Mouse (Mus musculus) spleen, embryonic (tissue): ENCODE results near the gene Plekhb1.

Source experiments
- CTCF ChIA-PET: fragments of 350-600 bp; sonication (Branson Sonifier 250); formaldehyde crosslinking; loops from one replicate; lab custom pipeline; 2022; lab: Charles Lee

The Plekhb1 gene

DNA sequence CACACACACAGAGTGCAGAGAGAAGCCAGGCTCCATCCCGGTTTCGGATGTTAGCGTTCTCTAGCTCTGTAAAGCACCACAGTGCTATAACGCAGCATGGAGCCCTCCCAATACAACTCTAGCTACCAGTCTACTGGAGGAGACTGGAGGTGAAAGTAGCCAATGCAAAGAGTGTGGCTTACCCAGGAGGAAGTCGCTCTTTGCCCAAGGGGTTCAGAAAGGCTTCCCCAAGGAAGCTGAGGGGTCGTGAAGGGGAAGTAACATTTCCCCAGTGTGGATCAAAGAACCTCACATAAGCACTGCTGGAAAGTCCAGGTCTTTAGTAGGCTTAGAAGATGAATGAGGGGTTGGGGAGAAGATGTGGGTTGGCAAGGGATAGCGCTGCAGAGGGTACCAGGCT, 950 bp downstream of the Plekhb1 start:
- CTCF ChIA-PET: interaction anchor here (0.6 kb wide), 1 partner anchor 10 kb away, joined by 3 read pairs; no protein-coding TSS in a partner anchor

DNA sequence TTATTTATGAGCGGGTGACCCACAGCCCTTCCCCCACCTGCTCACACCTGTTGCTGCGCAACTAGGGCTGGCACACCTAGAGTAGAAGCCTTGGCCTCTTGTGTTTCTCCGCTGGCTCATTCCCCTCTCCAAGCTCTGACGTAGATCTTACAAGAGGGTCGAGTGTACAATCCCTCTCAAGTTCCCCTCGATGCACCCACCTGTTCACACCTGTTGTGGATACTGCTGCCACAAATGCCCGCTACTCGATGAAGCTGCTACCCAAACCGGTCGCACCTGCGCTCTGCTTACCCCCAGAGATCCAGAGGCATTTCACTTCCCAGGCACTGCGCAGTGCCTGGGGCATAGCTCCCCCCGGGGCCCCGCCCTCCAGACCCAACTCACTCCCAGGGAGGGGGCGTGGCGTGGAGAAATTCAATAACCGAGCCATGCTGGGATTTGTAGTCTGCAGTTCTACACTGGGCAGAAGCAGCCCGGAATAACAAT, 4.1 kb downstream of the Plekhb1 start:
- CTCF ChIA-PET: no interaction called here

DNA sequence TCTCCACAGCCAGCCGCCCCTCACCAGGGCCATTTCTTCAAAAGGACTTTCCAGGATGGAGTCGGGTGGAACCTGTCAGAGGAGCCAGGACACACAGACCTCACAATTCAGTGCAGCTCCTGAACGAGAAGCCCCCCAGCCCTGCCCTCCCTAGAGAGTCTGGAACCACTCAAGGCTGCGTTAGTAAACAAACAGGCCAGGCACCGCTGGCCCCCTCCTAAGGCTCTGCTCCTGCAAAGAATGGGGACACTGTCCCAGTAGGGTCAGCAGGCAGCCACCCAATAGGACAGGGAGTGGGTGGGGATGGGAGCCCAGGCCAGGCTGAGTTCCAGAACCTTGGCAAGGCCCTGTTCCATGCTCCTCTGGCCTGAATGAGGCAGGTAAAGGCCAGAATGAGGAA, 5.5 kb downstream of the Plekhb1 start:
- CTCF ChIA-PET: no interaction called here

DNA sequence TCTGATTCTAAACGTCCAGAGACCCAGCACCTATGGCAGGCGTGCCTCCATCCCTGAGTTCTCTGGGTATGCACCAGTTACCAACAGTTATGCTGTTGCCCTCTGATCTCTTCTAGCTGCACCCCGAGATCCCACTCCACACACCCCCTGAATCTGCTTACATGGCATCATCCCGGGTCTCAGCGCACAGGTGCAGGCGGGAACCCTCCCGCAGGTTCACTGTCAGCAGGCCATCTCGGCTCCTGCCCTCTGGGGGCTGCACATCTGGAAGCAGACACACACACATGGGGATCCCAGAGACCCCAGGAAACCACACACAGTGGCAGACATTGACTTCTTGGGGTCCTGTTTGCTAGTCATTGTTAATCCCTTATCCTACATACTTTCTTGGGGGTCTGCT, 7.8 kb downstream of the Plekhb1 start:
- CTCF ChIA-PET: no interaction called here

DNA sequence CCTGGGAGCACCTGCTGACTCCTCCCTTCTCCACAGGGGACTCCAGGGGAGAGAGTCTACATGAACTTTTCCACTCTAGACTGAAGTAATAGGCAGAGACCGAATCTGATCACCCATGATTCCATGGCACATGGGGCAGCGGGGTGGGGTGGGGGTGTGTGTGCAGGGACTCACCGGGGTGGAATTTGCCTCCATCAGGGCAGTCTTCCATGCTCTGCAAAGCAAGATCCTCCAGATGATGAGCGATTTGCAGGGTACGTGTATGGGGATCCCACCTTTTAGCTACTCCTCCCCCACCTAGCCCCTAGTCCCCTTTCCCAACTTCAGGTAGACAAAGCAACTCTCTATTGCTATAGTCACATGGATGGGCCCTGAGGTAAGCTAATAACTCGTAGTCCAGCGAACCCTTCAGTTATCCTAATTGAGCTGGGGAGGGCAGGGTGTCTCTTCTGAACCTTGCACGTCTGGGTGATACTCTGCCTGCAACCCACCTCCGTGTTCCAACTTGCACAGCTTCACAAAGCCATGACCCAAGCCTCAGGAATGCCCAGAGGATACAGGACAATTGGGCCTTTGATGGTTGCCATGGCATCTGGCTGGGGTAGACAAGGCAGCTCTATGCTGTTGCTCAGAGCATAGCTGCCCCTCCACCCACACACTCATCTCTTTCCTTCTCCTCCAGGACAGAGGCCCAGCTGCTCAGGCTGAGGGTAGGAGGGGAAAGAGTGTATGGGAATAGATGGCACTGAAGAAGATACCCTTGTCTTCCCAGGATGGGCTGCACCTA, 8.5 kb downstream of the Plekhb1 start:
- CTCF ChIA-PET: no interaction called here

DNA sequence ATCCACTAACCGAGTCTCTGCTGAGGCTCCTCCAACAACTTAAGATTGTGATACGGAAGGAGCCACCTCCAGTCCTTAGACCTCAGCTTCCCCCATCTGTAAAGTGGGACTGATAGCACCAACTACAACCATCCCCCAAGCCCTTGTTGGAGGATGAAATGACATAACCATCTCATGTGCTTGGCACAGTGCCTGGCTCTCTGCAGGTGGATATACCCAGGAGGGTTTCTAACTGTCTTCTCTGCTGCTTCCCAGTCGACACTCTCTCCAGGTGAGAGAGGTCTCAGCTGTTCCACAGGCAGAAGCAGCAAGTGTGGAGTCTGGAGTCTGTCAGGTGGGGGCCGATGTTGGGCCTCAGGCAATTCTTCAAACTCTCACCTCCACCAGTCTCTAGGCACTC, 11.2 kb downstream of the Plekhb1 start:
- CTCF ChIA-PET: no interaction called here

DNA sequence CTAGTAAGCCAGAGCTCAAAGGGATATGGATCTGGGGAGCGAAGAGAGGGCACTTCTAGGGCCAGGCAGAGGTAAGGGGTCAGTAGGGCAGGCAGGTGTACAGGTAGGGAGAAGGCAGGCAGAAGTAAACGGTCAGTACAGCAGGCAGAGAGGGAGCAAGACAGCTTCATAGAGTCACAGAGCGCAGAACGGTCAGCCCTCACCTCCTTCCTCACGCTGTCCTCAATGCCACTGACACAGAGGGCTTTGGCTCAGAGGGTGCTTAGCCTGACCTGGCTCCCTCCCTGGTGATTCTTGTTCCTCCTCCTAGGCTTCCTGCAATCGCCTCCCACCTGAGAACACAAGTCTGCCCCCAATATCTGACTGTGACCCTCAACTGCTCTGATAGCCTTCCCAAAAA, 11.8 kb downstream of the Plekhb1 start:
- CTCF ChIA-PET: no interaction called here

DNA sequence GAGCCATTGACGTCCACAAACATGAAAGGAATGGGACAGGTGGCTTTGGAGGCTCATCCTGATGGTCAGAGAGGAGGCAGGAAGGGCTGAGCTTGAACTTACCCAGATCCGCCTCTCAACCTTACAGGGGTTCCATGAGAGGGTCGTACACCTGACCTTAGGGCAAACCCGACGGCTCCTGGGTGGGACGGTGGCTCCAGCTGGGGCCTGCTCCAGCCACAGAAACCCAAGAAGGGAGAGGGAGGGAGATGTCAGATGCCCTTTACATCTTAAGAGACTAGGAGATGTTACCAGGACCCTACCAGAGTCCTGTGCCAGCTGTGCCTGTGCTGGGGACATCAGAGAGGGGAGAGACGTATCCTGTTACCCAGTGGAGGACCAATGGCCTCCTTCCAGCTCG, 12.4 kb downstream of the Plekhb1 start:
- CTCF ChIA-PET: no interaction called here

DNA sequence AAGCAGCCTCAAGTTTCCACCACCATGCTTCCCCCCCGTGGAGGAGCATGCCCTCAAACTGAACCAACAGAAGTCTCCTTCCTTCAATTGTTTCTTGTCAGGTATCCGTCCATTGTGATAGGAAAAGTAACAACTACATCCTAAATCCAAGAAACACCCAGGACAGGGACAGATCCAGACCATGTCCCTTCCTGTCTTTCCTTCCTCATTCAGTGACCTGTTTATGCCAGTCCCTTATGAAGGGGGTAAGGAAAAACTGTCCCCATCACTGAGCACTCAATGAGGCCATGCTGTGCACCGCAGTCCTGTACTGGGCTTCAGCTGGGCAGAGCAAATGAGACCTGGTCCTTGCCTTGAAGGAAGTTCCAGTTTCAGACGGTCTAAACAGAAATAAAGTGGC, 13.1 kb downstream of the Plekhb1 start:
- CTCF ChIA-PET: no interaction called here

DNA sequence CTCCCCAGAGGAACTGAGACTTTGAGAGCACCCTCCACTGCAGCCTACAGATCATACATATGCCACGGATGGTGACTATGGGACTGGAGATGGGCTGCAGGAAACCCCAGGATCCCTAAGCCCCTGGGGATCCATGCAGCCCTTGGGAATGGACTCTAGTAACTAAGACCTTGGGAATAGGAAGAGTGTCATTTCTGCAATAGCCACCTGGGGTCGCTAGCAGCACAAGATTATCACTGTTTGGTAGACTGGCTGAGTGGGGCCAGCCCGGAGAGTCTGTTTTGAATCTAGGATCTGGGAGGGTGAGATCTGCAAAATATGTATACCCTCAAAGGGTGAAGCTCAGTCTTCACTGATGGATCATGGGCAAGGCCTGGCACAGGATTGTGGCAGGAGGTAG, 17.1 kb downstream of the Plekhb1 start:
- CTCF ChIA-PET: interaction anchor here (1.3 kb wide), 1 partner anchor 20 kb away, joined by 3 read pairs; no protein-coding TSS in a partner anchor

DNA sequence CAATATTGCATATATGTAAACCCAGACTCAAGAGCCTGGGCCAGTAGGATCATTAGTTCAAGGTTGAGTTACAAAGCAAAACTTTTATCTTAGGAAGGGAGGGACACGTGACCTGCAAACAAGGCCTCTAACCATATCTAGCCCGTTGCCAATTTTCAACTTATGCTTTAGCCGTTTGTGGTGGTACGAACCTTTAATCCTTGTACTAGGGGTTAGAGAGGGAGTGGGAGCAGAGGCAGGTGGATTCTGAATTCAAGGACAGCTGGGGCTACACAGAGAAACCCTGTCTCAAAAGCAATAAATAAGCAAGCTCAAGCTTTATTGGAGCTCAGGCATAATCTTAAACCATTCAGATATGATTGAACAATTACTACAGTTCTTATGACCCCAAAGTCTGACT, 19.8 kb downstream of the Plekhb1 start:
- CTCF ChIA-PET: no interaction called here

DNA sequence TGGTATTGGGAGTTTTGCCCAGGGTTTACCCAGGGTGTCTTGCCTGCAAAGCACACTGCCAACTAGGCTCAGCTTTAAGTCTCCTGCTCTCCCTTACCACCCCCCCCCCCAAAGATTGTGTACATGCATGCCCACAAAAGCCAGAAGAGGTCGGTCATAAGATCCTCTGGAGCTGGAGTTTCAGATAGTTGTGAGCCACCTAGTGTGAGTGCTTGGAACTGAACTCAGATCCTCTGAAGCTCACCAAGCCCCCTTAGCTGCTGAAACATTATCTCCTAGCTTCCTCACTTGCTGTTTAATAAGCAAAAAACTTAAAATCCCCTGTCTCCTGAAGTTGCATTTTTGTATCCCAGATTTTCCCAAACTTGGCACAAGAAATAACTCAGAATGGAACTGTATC, 24.6 kb downstream of the Plekhb1 start:
- CTCF ChIA-PET: interaction anchor here (0.5 to 0.6 kb wide), 3 partner anchors 21 to 1197 kb away, joined by 4 to 5 read pairs (median 4); no protein-coding TSS in a partner anchor

DNA sequence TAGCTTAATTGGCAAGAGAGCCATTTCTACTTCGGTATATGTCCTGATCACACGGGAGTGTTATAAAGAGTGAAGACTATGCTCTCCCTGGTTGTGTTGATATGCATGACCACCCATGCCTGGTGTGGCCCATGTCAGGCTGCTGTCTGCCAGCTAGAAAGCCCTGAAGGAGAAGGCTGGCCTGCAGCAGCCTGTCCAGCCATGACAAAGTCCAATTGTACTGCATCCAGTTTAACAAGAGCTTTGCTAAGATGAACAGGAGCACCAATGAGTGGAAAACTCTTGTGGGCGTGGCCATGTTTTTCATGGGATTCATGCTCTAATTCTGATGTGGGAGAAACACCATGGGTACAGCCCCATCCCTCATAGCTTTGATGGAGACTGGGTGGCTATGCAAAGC, 37.7 kb downstream of the Plekhb1 start:
- CTCF ChIA-PET: no interaction called here

DNA sequence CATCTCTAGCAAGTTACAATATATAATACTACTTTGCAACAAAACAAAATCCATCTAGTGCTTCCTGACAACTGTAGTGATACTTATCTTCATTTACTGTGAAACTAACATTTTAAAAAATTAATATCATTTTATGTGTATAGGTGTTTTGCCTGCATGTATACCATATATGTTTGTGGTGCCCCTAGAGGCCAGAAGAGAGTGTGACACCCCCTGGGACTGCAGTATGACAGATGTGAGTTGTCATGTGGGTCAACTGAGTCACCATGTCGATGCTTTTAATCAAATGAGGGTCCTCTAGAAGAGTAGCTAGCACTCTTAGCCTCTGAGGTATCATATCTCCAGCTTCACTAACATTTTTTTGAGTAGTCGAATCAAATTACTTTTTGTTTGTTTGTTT, 39.9 kb downstream of the Plekhb1 start:
- CTCF ChIA-PET: interaction anchor here (0.6 kb wide), 1 partner anchor 137 kb away, joined by 7 read pairs; no protein-coding TSS in a partner anchor

DNA sequence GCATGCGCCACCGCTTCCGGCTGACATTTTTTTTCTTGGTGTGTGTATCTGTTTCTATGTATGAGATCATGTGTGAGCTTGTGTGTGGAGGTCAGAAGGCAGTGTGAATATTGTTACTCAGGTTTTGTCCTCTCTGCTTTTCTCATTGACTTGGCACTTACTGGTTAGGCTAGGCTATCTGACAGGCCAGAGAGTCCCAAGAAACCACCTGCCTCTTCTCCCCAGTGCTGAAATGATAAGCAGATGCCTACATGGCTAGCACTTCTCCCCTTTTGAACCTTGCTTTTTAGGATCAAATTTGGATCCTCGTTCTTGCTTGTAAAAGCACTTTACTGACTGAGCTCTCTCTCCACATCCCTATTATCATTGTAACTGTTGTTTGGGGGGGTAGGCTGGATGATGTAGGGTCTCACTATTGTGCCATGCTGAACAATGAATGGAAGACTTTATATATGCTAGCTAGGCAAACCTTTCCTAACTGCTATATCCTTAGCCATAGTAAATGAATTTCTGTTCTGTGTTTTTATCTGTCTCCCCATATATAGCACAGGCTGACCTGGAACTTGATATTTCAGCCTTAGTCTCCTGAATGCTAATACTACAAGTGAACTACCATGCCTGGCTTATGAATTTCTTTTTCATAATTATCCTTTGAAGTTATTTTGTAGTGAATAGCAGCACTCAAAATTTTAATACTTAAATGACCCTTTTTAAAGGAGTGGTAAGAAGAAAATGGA, 45.9 kb downstream of the Plekhb1 start:
- CTCF ChIA-PET: interaction anchor here (0.5 kb wide), 1 partner anchor 22 kb away, joined by 4 read pairs; no protein-coding TSS in a partner anchor

DNA sequence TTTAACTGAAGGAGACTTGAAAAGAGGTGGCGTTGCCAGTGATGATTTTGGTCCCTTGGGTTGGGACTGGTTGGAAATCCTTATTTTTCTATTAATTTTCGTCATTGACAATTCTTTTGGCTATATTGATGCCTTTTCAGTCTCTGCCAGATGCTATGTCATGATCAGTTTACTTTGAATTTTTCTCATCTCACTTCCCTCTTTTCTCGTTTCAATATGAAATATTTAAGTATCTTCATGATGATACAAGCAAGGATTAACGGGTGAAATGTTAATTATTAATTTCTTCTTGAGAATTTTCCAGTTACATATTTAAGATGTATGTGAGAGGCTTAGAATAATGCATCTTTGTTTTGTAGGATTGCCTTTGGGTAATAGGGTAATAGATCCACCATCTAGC, 53.3 kb downstream of the Plekhb1 start:
- CTCF ChIA-PET: no interaction called here

DNA sequence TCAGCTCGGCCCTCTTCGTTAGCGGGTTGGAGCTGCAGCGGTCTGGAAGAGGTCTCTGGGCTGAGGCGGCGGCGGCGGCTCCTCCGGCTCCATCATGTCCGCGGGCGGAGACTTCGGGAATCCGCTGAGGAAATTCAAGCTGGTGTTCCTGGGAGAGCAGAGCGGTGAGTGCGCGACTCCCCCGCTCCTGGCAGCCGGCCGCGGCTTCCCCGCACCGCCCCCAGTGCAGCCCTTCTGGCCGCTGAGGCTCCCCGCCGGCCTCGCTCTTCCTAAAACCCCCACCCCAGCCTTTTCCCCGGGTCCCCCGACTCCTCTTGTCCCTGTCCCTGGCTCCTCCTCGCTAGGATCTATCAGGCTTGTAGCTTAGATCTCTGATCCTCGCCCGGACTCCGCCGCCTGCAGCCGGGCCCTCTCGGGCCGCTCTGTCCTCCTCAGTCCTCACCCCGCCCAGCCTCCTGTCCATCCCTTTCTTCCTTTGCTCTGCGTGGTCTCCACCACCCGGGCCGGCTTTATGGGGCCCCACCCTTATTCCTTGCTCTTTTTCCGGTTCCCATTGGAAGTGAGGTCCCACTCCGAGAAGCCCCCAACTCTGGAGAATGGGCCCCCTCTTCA, 54.0 kb downstream of the Plekhb1 start, which contains the start of gene Mrpl48:
TSS of gene Mrpl48 (minus strand) at position 172 of the 612 bp plus-strand sequence.
- CTCF ChIA-PET: no interaction called here

DNA sequence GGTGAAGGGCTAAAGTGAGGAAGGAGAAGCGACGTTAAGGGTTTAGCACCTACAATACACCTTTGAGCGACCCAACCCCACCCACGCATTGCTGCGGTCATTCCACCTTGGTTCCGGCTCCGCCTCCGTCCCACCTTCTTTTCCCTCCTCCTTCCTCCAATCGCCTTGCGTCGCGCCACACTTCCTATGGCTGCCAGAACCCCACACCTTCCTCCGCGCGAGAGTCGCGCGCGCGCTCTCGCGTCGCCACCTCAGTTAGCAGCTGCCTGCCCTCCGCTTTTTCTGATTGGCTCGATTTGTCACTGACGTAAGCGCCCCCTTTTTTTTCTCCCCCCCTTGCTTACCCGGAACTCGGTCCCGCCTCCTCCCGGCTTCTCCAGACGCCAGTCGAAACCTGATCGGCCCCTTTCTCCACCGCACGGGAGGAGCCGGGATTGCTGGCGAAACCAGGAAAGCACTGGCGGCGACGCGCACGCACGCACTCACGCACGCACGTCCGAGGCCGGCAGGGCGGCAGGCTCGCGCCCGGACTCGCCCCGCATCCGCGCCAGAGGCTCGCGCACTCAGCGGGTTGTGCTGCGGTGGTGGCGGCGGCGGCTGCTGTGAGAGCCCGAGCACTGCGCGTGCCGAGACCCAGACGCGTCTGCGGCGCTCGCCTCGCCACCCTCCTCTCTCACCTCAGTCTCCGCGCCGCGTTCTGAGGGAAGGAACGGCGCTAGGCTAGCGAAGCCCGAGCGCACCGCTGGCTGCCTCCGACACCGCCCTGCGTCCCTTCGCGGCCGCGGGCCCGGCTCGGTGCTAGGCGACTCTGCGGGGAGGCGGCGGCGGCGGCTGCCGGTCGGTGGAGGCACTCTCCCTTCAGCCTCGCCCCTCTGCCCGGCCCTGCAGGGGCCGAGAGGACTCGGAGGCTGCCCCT, 54.7 kb downstream of the Plekhb1 start, which contains the start of gene Rab6a:
TSS of gene Rab6a (plus strand) at position 197 of the 916 bp plus-strand sequence.
- CTCF ChIA-PET: no interaction called here

DNA sequence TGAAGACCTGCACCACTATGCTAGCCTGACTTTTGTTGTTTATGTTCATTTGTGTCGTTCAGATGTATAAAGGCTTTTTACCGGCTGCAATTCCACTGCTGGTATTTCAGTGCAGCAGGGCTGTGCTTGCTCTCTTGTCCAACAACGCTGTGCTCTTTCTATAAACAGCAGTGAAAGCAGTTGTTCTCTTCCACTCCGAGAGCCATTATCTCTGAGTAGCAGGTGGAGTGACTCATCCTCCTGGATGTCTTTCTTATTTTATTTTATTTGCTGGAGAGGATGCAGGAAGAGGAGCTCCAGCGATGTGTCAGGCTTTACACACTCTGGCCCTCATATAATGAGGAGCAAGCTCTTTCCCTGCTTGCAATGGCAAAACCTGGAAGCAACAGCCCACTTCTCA, 62.0 kb downstream of the Plekhb1 start:
- CTCF ChIA-PET: no interaction called here

DNA sequence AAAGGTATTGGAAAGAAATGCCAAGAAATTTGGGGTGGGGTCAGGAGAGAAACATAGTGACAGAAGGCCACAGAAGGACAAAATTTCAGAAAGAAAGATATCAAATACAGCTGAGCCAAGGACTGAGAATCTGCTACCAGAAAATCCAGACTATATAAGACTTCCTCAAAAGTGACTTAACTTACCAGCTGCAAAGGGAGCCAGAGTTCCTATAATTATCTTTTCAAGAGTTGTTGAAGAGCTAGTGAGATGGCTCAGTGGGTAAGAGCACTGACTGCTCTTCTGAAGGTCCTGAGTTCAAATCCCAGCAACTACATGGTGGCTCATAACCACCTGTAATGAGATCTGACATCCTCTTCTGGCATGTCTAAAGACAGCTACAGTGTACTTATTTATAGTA, 68.9 kb downstream of the Plekhb1 start:
- CTCF ChIA-PET: no interaction called here
